Mouse (Mus musculus) brain, embryonic 14.5 days (tissue): ENCODE data around the gene Olfr711. TPM values are rescaled to one million over a fixed set of nuclear protein-coding genes. Genes with fewer than 3 reads are reported as not detected.
"Not testable (repeated sequence)": the region's sequence is repeated elsewhere in the genome, so short reads cannot be mapped to it uniquely, and the experiment has no call there.

Experiments
- DNase-seq: peaks from one replicate; pipeline ENCODE4 v3.0.0-alpha.2; 2011; ENCODE audit warnings: low read depth
- CTCF ChIP-seq: fragments of 200-500 bp; IDR thresholded peaks from 2 replicates; pipeline ENCODE4 v1.5.1; 2012; ENCODE audit warnings: inconsistent platforms, mild to moderate bottlenecking, moderate library complexity, borderline replicate concordance; ENCODE audit not compliant: insufficient read depth, insufficient read length; ENCODE audit errors: extremely low read depth
- POLR2A ChIP-seq: fragments of 200-500 bp; IDR thresholded peaks from 2 replicates; pipeline ENCODE4 v1.6.1; 2012; ENCODE audit warnings: mild to moderate bottlenecking, inconsistent platforms, borderline replicate concordance; ENCODE audit not compliant: poor library complexity, insufficient read depth, insufficient read length, severe bottlenecking; ENCODE audit errors: extremely low read depth
- polyA plus RNA-seq: library from polyadenylated mRNA; depleted of rRNA; stranded (reverse); fragments of >200 nt; gene quantifications from 2 replicates; pipeline ENCODE4 v1.2.3, GENCODE M21; 2012; rRNA removed

Olfr711 gene
- polyA plus RNA-seq, result not detected in 2 replicates

GRCm38 (mm10) chr7:106975353-106975752, at the start of gene Olfr711:
Olfr711 (minus strand) TSS chr7:106975453.
- DNase-seq, result no peak
- no peak for TF ChIP-seq CTCF
- no peak for TF ChIP-seq POLR2A

GRCm38 (mm10) chr7:107005972-107006371, 30.7 kb upstream of the Olfr711 start, which contains the start of gene Olfr2:
Olfr2 (minus strand) TSS chr7:107006072.
- no peak for DNase-seq
- TF ChIP-seq POLR2A (no peak), CTCF (no peak)

GRCm38 (mm10) chr7:107004169-107004568, 28.9 kb upstream of the Olfr711 start:
- TF ChIP-seq POLR2A (no peak), CTCF (no peak)
- no peak for DNase-seq

- no peak for DNase-seq
- TF ChIP-seq CTCF (no peak), POLR2A (no peak)
Observed at GRCm38 (mm10) chr7:107000798-107001197, 25.5 kb upstream of the Olfr711 start.

GRCm38 (mm10) chr7:106985236-106985635, 10.0 kb upstream of the Olfr711 start:
- no peak for DNase-seq
- no peak for TF ChIP-seq CTCF
- TF ChIP-seq POLR2A, result no peak

- not testable (repeated sequence) for DNase-seq
Observed at GRCm38 (mm10) chr7:106967503-106967902, 7.8 kb downstream of the Olfr711 start.

GRCm38 (mm10) chr7:106963837-106964236, 11.4 kb downstream of the Olfr711 start, which contains the start of gene Olfr6:
Olfr6 (minus strand) TSS chr7:106963937.
- DNase-seq, result no peak
- TF ChIP-seq POLR2A, result no peak
- TF ChIP-seq CTCF, result no peak

- no peak for TF ChIP-seq POLR2A
- TF ChIP-seq CTCF, result no peak
- DNase-seq, result no peak
Observed at GRCm38 (mm10) chr7:106948212-106948611, 27.0 kb downstream of the Olfr711 start, which contains the start of gene Olfr710. Olfr710 (minus strand) TSS chr7:106948312.

- TF ChIP-seq CTCF, result no peak
- TF ChIP-seq POLR2A, result no peak
Observed at GRCm38 (mm10) chr7:106932119-106932518, 43.1 kb downstream of the Olfr711 start, which contains the start of gene Olfr709-ps1. Olfr709-ps1 (minus strand) TSS chr7:106932219.

GRCm38 (mm10) chr7:106920961-106921360, 54.3 kb downstream of the Olfr711 start:
- DNase-seq, result not testable (repeated sequence)

More at GRCm38 (mm10) chr7:106932119-106932518, 43.1 kb downstream of the Olfr711 start, which contains the start of gene Olfr709-ps1:
- no peak for DNase-seq

Other genes starting within 250 kb of the Olfr711 start
- gene Olfr697, start 233.0 kb downstream of the Olfr711 start, polyA plus RNA-seq, result not detected in 2 replicates
- not detected in 2 replicates for gene Olfr698, start 220.1 kb downstream of the Olfr711 start, polyA plus RNA-seq
- gene Olfr699, start 182.3 kb downstream of the Olfr711 start, polyA plus RNA-seq, result not detected in 2 replicates
- not detected in 2 replicates for gene Olfr700, start 166.6 kb downstream of the Olfr711 start, polyA plus RNA-seq
- gene Olfr701, start 161.3 kb downstream of the Olfr711 start, polyA plus RNA-seq, result not detected in 2 replicates
- not detected in 2 replicates for gene Olfr702, start 141.6 kb downstream of the Olfr711 start, polyA plus RNA-seq
- gene Olfr703, start 132.1 kb downstream of the Olfr711 start, polyA plus RNA-seq, result not detected in 2 replicates
- gene Olfr704, start 112.3 kb downstream of the Olfr711 start, polyA plus RNA-seq, result not detected in 2 replicates
- gene Olfr705, start 98.6 kb downstream of the Olfr711 start, polyA plus RNA-seq, result not detected in 2 replicates
- not detected in 2 replicates for gene Olfr706, start 87.3 kb downstream of the Olfr711 start, polyA plus RNA-seq
- not detected in 2 replicates for gene Olfr707, start 74.2 kb downstream of the Olfr711 start, polyA plus RNA-seq
- gene Olfr1532-ps1, start 67.5 kb downstream of the Olfr711 start, polyA plus RNA-seq, result not detected in 2 replicates
- gene Olfr709-ps1, start 43.2 kb downstream of the Olfr711 start, polyA plus RNA-seq, result not detected in 2 replicates
- gene Olfr710, start 27.1 kb downstream of the Olfr711 start, polyA plus RNA-seq, result not detected in 2 replicates
- gene Olfr6, start 11.5 kb downstream of the Olfr711 start, polyA plus RNA-seq, result not detected in 2 replicates
- not detected in 2 replicates for gene Olfr2, start 30.6 kb upstream of the Olfr711 start, polyA plus RNA-seq
- gene Olfr713, start 55.7 kb upstream of the Olfr711 start, polyA plus RNA-seq, result not detected in 2 replicates
- not detected in 2 replicates for gene Olfr714, start 95.5 kb upstream of the Olfr711 start, polyA plus RNA-seq
- not detected in 2 replicates for gene Olfr17, start 117.8 kb upstream of the Olfr711 start, polyA plus RNA-seq
- not detected in 2 replicates for gene Olfr715b, start 134.9 kb upstream of the Olfr711 start, polyA plus RNA-seq
- gene Olfr715, start 155.6 kb upstream of the Olfr711 start, polyA plus RNA-seq, result not detected in 2 replicates
- gene Olfr716, start 162.9 kb upstream of the Olfr711 start, polyA plus RNA-seq, result not detected in 2 replicates
- not detected in 2 replicates for gene Nlrp14, start 191.5 kb upstream of the Olfr711 start, polyA plus RNA-seq
- gene Rbmxl2, start 234.0 kb upstream of the Olfr711 start, polyA plus RNA-seq, result not detected in 2 replicates